Mouse (Mus musculus) skeletal muscle tissue, adult 2 months (tissue): ENCODE results near the gene Gabpb2.
"Not testable (repeated sequence)": the region's sequence is repeated elsewhere in the genome, so short reads cannot be mapped to it uniquely, and the experiment has no call there.

Experiments
- DNase-seq: peaks from one replicate; pipeline ENCODE4 v3.0.0-alpha.2; 2012; ENCODE audit warnings: low read depth, low spot score

The Gabpb2 gene

GRCm38 (mm10) chr3:95231298-95232221 is 13.8 kb upstream of the Gabpb2 start, which contains the start of gene Mllt11:
Gene Mllt11, minus strand, starts transcription at chr3:95232171.
- DNase-seq, result no peak

- no peak for DNase-seq
Observed at GRCm38 (mm10) chr3:95230495-95231297, 13.0 kb upstream of the Gabpb2 start.

- DNase-seq, result no peak
Observed at GRCm38 (mm10) chr3:95229781-95230494, 12.2 kb upstream of the Gabpb2 start.

GRCm38 (mm10) chr3:95228894-95229780 is 11.4 kb upstream of the Gabpb2 start:
- no peak for DNase-seq

- DNase-seq, result peak; percentile 81
Observed at GRCm38 (mm10) chr3:95228148-95228893, 10.6 kb upstream of the Gabpb2 start, which contains the start of gene Cdc42se1. Gene Cdc42se1, plus strand, starts transcription at chr3:95228732.

- DNase-seq, result no peak
Observed at GRCm38 (mm10) chr3:95227214-95227613, 9.5 kb upstream of the Gabpb2 start.

GRCm38 (mm10) chr3:95224295-95224694 is 6.6 kb upstream of the Gabpb2 start:
- no peak for DNase-seq

- no peak for DNase-seq
Observed at GRCm38 (mm10) chr3:95223041-95223440, 5.3 kb upstream of the Gabpb2 start.

GRCm38 (mm10) chr3:95218466-95219137 is 886 bp upstream of the Gabpb2 start:
- DNase-seq, result no peak

GRCm38 (mm10) chr3:95216655-95217254 is 961 bp downstream of the Gabpb2 start:
- DNase-seq, result no peak

GRCm38 (mm10) chr3:95213609-95213975 is 4.1 kb downstream of the Gabpb2 start:
- DNase-seq, result no peak

- DNase-seq, result not testable (repeated sequence)
Observed at GRCm38 (mm10) chr3:95212889-95213608, 4.7 kb downstream of the Gabpb2 start.

- peak; percentile 42 for DNase-seq
Observed at GRCm38 (mm10) chr3:95210585-95210984, 7.1 kb downstream of the Gabpb2 start.

GRCm38 (mm10) chr3:95208286-95208685 is 9.4 kb downstream of the Gabpb2 start:
- DNase-seq, result no peak

GRCm38 (mm10) chr3:95203880-95204279 is 13.8 kb downstream of the Gabpb2 start:
- DNase-seq, result no peak

- no peak for DNase-seq
Observed at GRCm38 (mm10) chr3:95200562-95200961, 17.2 kb downstream of the Gabpb2 start.

- no peak for DNase-seq
Observed at GRCm38 (mm10) chr3:95200132-95200531, 17.6 kb downstream of the Gabpb2 start.

- DNase-seq, result no peak
Observed at GRCm38 (mm10) chr3:95199101-95199500, 18.6 kb downstream of the Gabpb2 start.
